Mouse (Mus musculus) ES-E14 (cell line): ENCODE results near the gene Flrt1. TPM values are rescaled to one million over a fixed set of nuclear protein-coding genes. Genes with fewer than 3 reads are reported as not detected.
A peak's percentile ranks its signal among the peaks of the same experiment; 100 is the strongest.

Experiments used
- DNase-seq: peaks from one replicate; pipeline ENCODE4 v3.0.0-alpha.2; 2013; ENCODE audit warnings: low read depth, low spot score
- H3K27ac ChIP-seq: 2 replicates; pipeline ENCODE4 v1.5.1; 2012; ENCODE audit warnings: low read depth, mild to moderate bottlenecking, low read length, moderate library complexity, mixed read lengths; ENCODE audit not compliant: poor library complexity, insufficient read depth, severe bottlenecking
- H3K36me3 ChIP-seq: 2 replicates; pipeline ENCODE4 v1.6.1; 2012; ENCODE audit warnings: mild to moderate bottlenecking, low read length, moderate library complexity, mixed read lengths; ENCODE audit not compliant: control insufficient read depth, poor library complexity, insufficient read depth, severe bottlenecking
- H3K4me1 ChIP-seq, 2 experiments: fragments of 150-350 bp in 1 of 2; sonication (generic) in 1 of 2; 2 replicates each; pipeline ENCODE4 v1.6.1; 2012; ENCODE audit warnings: low read length in 2 of 2, mild to moderate bottlenecking in 1 of 2, mixed read lengths in 1 of 2; ENCODE audit not compliant: control insufficient read depth in 2 of 2, insufficient read depth in 2 of 2, poor library complexity in 1 of 2
- H3K4me3 ChIP-seq, 2 experiments: fragments of 150-350 bp in 1 of 2; sonication (generic) in 1 of 2; 2 replicates each; pipeline ENCODE4 v1.5.1; 2012; ENCODE audit warnings: low read length in 2 of 2, low read depth in 1 of 2, mild to moderate bottlenecking in 1 of 2, mixed read lengths in 1 of 2; ENCODE audit not compliant: insufficient read depth in 1 of 2, poor library complexity in 1 of 2, severe bottlenecking in 1 of 2
- H3K9ac ChIP-seq: 2 replicates; pipeline ENCODE4 v1.6.1; 2012; ENCODE audit warnings: low read depth, mild to moderate bottlenecking, low read length, mixed read lengths; ENCODE audit not compliant: poor library complexity, insufficient read depth, severe bottlenecking
- H3K9me3 ChIP-seq: fragments of 150-350 bp; sonication (generic); 2 replicates; pipeline ENCODE4 v1.6.1; 2012; ENCODE audit warnings: low read depth, mild to moderate bottlenecking, low read length; ENCODE audit not compliant: control insufficient read depth, insufficient read depth
- CHD2 ChIP-seq: IDR thresholded peaks from 2 replicates; pipeline ENCODE4 v1.6.1; 2014; ENCODE audit warnings: mild to moderate bottlenecking, low read depth, low read length, inconsistent platforms
- HCFC1 ChIP-seq: IDR thresholded peaks from 2 replicates; pipeline ENCODE4 v1.6.1; 2012; ENCODE audit warnings: low read length, inconsistent platforms, borderline replicate concordance; ENCODE audit not compliant: insufficient read depth
- MAFK ChIP-seq: IDR thresholded peaks from 2 replicates; pipeline ENCODE4 v1.6.1; 2014; ENCODE audit warnings: mild to moderate bottlenecking, low read depth, low read length, inconsistent platforms; ENCODE audit not compliant: insufficient read depth
- ZC3H11A ChIP-seq: IDR thresholded peaks from 2 replicates; pipeline ENCODE4 v1.6.1; 2012; ENCODE audit warnings: low read depth, mild to moderate bottlenecking, inconsistent platforms, low read length, borderline replicate concordance
- ZNF384 ChIP-seq: IDR thresholded peaks from 2 replicates; pipeline ENCODE4 v1.6.1; 2012; ENCODE audit warnings: low read depth, low read length, inconsistent platforms
- in situ Hi-C, 2 experiments: fragments of 600-800 bp; cut with MboI; formaldehyde crosslinking; loops; one replicate each; pipeline ENCODE4 v1.15.1; 2025; ENCODE audit warnings: low sequenced_read_pairs in 2 of 2, inconsistent platforms in 1 of 2; ENCODE audit not compliant: unreplicated experiment in 2 of 2
- total RNA-seq: library from RNA; depleted of rRNA; stranded (reverse); fragments of 300-350 nt; gene quantifications from 2 replicates; pipeline ENCODE4 v1.2.3, GENCODE M21; 2012

Flrt1 gene
- total RNA-seq, 1 experiment: 0.36 TPM

GRCm38 (mm10) chr19:7067344-7068050 is 38.0 kb downstream of the Flrt1 start:
- H3K4me3 ChIP-seq: no peak overlapping the region
- H3K4me1 ChIP-seq: peaks cover 2 to 15% of the 10 kb centered on the region in 2 experiments; a peak in 3 of 4 replicates
- in situ Hi-C loops: loop anchor here (10.0 kb wide), 1 partner anchor 127 kb away; no protein-coding TSS in a partner anchor
- no peak for DNase-seq
- no peaks in the 10 kb centered on the region for H3K9me3 ChIP-seq
- H3K9ac ChIP-seq: no peak overlapping the region
- no peaks in the 10 kb centered on the region for H3K36me3 ChIP-seq
- H3K27ac ChIP-seq: no peak overlapping the region
- TF ChIP-seq MAFK: no peak
- TF ChIP-seq ZC3H11A: no peak
- TF ChIP-seq ZNF384: no peak
- no peak for TF ChIP-seq HCFC1
- TF ChIP-seq CHD2: no peak

GRCm38 (mm10) chr19:7066828-7067342 is 38.6 kb downstream of the Flrt1 start:
- peaks cover 2 to 15% of the 10 kb centered on the region in 2 experiments; a peak in 3 of 4 replicates for H3K4me1 ChIP-seq
- H3K9me3 ChIP-seq: no peaks in the 10 kb centered on the region
- TF ChIP-seq CHD2 (no peak), ZC3H11A (no peak), MAFK (no peak), HCFC1 (no peak), ZNF384 (no peak)
- in situ Hi-C loops: loop anchor here (10.0 kb wide), 1 partner anchor 128 kb away; no protein-coding TSS in a partner anchor
- H3K27ac ChIP-seq: no peak overlapping the region
- H3K9ac ChIP-seq: no peak overlapping the region
- no peak overlapping the region for H3K4me3 ChIP-seq
- H3K36me3 ChIP-seq: no peaks in the 10 kb centered on the region
- no peak for DNase-seq

GRCm38 (mm10) chr19:7066034-7066827 is 39.3 kb downstream of the Flrt1 start:
- Histone ChIP-seq H3K27ac (no peak overlapping the region), H3K36me3 (no peaks in the 10 kb centered on the region), H3K4me3 (peak overlapping the region in 1 of 2 experiments; percentile 16; a peak in 1 of 4 replicates), H3K9ac (peak overlapping the region; percentile 51; the same call in 1 of the 2 replicates), H3K4me1 (peaks cover 2 to 15% of the 10 kb centered on the region in 2 experiments; a peak in 3 of 4 replicates), H3K9me3 (no peaks in the 10 kb centered on the region)
- no peak for DNase-seq
- in situ Hi-C loops: loop anchor here (10.0 kb wide), 1 partner anchor 129 kb away; no protein-coding TSS in a partner anchor
- no peak for TF ChIP-seq MAFK
- TF ChIP-seq CHD2: no peak
- TF ChIP-seq HCFC1: no peak
- TF ChIP-seq ZC3H11A: no peak
- no peak for TF ChIP-seq ZNF384

- no peak overlapping the region for H3K4me3 ChIP-seq
- H3K9me3 ChIP-seq: no peaks in the 10 kb centered on the region
- in situ Hi-C loops: loop anchor here (10.0 kb wide), 1 partner anchor 130 kb away; no protein-coding TSS in a partner anchor
- H3K27ac ChIP-seq: no peak overlapping the region
- no peak overlapping the region for H3K9ac ChIP-seq
- H3K4me1 ChIP-seq: peaks cover 2 to 12% of the 10 kb centered on the region in 2 experiments; a peak in 2 of 4 replicates
- no peaks in the 10 kb centered on the region for H3K36me3 ChIP-seq
- peak; percentile 77 for TF ChIP-seq ZC3H11A
- no peak for TF ChIP-seq MAFK
- DNase-seq: peak; percentile 76
Observed at GRCm38 (mm10) chr19:7064571-7064970, 41.0 kb downstream of the Flrt1 start.
